Mouse (Mus musculus) brain, adult 2 months (tissue): Measurements from ENCODE around the gene Irf8.
A peak's percentile ranks its signal among the peaks of the same experiment; 100 is the strongest.

Experiments
- DNase-seq: peaks from one replicate; pipeline ENCODE4 v3.0.0; 2011; ENCODE audit warnings: low read depth, low spot score

Gene Irf8

DNA sequence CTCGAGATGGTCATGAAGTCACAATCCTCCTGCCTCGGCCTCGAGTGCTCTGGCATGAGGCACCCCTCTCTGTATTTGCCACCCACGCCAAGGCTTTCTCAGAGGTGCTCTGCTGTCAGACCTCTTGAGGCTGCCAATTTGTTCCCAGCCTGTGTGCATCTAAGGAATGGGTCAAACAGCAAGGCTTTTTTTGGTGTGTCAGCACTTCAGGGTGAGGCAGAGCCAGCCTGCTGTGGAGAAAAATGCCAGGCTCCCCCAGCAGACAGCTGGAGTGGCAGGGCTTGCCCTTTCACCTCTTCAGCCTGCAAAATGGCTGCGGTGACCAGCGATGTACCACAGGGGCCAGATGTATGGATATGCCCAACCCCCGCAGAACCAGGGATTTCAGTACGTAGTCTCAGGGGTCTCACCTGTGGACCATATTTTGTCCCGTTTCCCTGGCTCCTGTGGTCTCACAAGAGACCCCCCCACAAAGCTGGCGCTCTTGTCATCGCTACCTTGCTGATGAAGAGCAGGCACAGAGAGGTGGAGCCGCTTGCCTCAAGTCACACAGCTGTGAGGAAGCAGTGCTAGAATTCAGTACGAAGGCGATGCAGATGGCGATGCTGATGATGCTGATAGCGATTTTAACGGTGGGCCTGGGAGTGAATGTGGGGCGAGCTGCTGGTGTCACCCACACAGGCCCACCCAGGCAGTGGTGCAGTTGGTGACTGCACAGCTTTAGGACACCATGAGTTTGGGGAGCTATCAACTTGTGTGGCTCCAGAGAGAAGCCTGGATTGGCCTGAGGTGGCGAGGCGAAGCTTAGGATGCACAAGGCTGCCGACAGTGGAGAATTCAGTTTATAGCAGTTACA is 15.3 kb downstream of the Irf8 start:
- DNase-seq: no peak

DNA sequence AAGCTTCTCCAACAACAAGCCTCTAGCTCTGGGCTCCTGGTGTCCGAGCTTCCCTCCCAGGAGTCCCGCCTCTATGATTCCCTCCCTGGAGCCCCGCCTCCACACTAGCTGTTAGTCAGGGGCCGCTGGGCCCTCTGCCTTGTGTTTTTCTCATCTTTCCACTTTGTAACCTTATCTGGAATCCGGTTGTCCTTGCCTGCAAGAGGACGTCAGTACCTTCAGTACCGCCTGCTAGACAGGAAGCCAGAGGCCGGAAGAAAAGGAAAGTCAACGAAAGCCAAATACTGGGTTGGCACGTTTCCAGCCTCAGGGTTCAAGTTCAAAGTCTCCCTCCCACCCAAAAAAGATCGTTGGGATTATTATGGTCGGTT is 15.9 kb downstream of the Irf8 start:
- no peak for DNase-seq

DNA sequence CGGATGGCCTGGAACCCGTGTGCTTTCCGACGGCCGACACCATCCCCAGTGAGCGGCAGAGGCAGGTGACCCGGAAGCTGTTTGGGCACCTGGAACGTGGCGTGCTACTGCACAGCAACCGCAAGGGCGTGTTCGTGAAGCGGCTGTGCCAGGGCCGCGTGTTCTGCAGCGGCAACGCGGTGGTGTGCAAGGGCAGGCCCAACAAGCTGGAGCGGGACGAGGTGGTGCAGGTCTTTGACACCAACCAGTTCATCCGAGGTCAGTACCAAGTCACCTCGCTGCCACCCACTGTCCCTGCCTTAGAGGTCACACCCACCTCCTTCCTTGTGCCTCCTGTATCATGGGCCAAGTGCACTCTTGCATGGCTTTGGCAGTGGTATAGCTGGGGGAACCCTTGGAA is 17.3 kb downstream of the Irf8 start:
- no peak for DNase-seq

DNA sequence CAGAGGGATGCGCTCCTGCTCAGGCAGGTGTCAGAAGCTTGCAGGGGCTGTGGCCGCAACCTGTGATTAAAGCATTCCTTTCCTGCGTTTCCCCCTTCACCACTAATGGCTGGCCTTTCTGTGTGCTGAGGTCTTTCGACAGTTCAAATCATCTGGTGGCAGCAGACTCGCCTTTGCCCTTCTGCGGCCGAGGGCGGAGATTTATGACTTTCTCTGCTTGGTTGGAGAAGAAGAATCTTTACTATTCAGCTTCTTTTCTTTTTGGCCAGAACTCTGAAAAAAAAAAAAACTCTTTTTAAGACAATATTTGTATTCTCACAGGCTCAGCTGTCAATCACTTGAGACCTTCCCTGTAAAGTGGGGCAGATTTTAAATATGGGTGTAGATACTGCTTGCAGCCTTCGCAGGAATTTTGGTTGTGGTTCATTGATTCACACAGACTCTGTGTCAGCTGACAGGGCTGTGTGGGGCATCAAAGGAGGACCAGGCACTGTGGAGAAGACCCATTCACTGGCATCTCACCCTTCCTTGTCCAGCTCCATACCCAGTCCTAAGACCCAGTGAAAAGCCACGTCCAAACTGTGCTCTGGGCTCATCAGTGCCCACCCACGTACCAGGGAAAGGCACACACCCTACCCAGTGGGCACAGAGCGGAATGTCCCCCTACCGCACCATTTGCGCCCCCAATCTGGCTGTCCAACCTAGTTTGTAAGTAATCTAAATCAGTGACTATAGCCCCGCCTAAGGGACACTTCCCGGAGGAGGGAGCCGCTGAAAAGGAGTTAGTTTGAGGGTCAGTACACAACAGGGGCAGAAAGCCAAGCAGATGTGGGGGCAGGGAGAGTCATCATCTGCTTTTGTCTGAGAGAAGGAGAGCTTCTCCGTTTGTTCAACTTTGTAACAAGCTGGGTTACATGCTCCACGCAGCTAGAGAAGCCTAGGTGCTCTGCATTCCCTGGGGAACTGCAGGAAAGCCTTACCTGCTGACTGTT is 19.4 kb downstream of the Irf8 start:
- DNase-seq: no peak

DNA sequence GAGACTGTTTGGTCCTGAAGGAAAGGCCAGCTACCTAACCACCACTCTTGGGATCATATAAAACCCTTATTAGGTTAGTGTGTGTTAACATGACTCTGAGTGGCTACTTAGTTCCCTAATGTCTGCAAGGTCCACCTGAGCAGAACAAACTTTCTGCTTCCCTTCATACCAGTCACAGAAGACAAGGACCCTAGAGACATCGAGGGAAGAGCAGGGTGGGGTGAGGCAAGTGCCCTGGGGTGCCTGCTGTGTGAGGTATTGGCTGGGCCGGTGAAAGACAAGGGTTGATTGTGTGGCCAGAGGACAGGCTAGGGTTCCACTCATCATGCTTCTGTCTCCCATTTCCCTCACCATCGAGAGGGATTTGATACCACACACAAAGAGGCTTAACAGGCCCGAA is 21.8 kb downstream of the Irf8 start:
- DNase-seq: no peak

DNA sequence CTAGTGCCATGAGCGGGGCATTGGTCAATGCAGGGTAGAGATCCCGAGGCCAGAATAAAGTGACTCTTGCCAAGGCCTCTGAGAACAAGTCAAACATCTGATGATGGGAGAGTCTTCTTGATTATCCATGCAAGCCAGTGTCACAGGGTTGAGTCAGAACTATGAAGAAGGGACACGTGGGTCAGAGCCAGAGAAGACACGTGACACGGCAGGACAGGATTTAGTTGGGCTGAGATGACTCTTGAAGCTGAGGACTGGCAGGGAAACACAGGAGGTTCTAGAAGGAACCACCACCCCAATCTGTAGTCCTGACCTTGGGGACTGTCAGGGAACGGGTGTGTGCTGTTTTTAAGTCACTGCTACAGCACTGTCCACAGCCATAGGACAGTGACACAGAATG is 23.7 kb downstream of the Irf8 start:
- no peak for DNase-seq

DNA sequence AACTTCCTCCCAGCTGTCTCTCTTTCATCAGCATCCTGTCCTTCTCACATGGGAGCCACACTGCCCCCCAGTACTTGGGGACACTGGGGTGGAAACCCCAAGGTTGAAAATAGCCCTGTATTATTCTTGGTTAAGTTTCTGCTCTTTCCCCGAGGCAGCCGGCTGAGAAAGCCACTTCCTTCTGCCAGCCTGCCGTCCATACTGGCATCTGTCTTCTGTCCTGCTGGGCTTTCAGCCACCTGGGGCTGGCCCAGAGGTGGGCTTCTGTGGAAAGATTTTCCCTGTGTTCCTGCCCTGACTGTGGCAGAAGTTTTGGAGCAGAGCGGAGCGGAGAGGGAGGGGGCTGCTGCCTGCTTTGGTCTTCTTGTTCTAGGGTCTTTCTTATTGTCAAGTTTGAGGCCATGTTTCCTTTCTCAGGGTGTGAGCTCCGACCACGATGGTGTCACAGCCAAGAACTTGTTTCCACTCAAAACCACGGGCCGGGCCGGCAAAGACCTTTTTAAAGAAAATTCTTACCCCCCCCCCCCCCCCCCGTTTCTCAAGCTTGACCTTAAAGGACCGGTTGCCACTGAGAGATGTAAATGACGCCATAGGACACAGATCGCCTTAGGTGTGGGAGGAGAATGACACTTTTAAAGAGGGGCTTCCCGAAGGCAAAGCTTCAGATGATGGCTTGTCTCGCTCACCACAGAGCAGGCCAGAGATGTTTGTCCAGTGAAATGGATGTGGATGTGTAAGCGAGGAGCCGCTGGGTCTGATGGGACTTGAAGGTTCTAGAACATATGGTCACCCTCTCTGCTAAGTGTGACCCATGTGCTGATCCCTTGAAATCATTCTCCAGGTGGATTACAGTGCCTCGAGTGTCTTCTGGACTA is 24.4 kb downstream of the Irf8 start:
- DNase-seq: no peak

DNA sequence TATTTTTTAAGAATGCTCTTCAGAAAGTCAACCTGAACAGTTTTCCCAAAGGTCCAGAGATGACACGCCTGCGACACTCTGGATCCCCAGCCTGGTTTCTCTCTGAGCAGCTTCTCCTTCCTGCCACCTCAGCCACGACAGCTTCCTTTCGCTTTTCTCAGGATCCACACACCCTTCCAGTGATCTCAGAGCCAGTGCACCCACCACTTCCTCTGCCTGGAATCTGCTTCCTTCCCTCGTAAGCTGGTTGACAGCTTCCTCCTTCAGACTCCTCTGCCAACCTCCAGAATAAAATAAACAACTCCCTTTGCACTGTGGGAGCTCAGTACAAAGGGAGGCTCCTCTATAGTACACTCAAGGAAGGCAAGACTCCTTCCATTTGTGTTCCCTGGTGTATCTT is 27.1 kb downstream of the Irf8 start:
- DNase-seq: peak; percentile 65

DNA sequence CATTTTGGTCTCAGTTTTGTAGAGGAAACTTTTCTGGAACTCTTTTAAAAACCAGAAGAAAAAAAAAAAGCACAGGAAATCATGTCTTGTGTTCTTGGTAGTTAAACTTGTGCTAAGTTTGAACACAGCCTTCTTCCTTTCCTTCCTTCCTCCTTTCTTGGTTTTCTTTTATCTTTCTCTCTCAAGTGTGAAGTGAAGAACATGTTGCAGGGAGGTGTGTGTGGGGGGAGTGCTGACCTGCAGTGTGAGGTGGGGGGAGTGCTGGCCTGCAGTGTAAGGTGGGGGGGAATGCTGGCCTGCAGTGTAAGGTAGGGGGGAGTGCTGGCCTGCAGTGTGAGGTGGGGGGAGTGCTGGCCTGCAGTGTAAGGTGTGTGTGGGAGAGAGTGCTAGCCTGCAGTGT is 28.5 kb downstream of the Irf8 start:
- DNase-seq: no peak

DNA sequence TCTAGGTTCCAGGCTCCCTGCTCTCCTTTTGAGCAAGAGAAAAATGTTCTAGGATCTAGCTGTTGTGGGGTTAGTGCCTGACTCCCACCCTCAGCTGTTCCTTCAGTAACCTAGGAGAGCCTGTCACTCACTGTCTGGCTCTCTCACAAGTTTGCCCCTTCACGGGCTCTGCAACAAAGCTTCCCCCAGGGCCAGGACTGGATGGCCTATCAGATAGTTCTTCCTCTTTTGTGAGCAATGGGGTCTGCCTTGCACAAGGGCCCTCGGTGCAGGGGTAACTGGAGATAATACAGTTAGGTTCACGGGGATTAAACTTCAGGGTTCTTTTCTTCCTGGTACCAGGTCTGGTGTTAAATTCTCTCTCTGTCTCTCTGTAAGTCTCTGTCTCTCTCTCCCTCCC is 30.5 kb downstream of the Irf8 start:
- no peak for DNase-seq

DNA sequence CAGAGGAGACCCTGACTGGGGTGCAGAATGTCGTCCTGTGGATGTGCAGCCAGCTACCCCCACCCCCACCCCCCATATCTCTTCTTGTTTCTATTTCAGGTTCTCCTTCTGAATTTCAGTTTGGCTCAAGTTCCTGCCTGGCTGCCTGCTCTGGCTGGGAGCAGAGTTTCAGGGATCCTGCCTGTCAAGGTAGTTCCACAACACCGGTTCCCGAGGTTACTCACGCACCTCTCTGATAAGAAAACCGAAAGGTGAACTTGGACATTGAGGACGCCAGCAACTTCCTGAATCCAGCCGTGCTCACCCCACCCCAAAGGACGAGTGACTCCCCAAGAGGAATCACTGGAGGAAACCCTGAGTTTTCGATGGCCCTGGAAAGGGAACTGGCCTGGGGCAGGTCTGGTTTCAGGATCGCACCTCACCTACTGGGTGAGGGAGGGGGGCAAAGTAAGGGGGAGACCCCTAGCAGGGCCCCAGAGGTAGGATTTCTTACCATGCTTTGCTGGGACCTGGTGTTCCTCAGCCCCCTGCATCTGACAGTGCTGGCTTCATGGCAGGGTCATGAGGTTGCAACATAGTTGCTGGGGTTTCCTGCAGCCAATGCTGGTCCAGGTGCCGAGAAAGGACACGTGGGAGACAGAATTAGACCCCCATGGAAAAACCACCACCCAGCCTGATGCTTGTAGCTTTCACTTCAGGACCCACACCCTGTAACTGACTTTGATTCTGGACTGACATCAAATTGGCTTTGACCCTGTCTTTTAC is 32.5 kb downstream of the Irf8 start:
- DNase-seq: no peak

DNA sequence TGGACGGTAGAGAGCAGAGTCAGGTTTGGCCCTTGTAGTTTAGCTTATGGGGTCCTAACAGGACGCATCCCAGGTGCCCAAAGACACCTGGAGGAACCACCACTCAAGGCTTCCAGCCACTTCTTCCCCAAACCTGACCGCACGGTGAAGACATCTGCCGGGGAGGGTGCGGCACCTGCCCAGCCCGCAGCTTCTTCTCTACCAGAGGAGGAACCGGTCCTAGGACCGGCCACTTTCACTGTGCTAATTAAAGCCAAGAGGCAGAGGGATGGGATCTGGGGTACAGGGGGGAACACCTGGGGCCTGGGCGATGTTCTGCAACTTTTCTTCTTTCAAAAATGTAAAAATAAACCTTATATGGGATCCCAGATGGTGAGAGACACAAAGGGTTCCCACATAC is 41.0 kb downstream of the Irf8 start:
- no peak for DNase-seq

DNA sequence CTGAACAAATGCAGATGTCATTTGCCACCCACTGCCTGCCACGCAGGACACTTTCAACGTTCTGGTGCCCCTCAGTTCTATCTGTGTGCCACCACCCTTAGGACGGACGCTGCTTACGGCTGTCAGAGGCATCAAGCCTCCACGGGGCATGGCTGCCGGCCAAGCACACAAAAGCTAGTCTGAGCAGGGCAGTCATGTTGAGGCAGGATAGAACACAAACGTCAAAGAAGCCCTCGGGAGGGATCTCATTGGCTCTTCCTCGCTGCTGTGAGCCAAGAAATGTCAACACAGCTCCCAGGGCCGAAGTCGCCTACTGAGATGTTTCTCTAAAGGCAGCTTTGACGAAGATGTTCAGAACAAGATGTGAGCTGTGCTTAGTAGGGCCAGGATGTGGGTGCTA is 41.6 kb downstream of the Irf8 start:
- DNase-seq: no peak

DNA sequence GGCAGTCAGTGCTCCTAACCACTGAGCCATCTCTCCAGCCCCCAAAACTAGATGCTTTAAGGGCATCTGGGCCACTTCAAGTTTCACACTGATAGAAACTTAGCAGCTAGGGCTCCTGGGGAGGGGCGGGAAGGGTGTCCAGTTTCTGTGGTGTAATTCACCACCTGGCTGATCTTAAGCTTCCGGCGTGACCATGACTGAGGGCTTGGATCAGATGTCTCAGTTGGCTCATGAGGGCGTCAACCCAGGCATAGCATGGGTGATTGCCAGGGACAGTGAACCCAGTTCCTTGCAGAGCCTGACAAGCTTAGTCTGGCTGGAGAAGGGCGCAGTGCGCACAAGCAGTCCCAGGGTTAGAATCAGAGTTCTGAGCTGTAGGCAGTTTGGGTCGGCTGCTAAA is 42.9 kb downstream of the Irf8 start:
- DNase-seq: no peak

DNA sequence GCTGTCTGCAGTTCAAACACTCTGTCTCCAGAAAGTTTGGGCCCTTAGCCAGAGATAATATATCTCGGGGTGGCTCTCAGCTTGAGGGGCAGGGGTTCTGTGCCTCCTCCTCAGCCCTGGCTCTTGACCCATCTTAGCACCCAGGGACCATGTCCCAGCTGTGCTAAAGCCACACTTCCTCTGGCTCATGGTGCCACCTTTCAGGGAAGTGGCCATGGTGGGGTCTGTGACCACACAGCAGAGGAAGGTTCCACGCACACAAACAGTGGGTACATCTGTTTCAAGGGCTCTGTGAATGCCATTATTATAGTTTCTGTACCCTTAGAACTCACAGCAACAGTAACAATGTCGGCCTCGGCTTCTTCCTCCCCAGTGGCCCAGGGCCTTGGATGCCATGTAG is 47.6 kb downstream of the Irf8 start:
- DNase-seq: no peak

DNA sequence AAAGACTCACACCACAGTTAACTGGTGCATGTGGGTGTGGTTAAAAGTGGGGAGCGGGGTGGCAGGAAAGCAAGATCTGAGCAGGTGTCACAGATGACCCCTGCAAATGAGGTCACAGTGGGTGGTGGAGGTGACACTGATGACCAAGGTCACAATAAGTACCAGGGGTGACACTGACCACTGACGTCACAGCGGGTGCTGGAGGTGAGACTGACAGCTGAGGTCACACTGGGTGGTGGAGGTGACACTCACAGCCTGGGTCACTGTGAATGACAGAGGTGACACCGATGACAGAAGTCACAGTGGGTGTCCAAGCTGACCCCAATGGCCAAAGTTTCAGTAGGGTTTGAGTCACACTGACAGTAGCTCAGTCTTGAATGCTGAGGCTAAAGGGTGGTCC is 50.6 kb downstream of the Irf8 start:
- no peak for DNase-seq

DNA sequence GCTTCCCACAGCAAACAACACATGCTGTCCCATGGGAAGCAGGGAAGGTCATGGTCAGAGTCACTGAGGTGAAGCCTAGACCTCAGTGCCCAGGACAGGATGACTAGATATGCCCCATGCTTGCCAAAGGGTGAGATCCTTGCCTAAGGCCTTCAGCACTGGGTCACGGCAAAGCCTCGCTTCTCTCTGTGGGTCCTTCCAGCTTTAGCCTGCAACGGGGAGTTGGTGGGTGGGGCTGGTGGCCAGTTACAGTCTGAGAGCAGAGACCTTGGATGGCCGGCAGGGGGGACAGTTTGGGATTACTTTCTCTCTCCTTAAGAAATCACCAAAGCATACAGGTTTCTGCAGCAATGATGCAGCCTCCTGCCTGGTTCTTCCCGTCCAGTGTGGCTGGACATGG is 51.5 kb downstream of the Irf8 start:
- DNase-seq: no peak

DNA sequence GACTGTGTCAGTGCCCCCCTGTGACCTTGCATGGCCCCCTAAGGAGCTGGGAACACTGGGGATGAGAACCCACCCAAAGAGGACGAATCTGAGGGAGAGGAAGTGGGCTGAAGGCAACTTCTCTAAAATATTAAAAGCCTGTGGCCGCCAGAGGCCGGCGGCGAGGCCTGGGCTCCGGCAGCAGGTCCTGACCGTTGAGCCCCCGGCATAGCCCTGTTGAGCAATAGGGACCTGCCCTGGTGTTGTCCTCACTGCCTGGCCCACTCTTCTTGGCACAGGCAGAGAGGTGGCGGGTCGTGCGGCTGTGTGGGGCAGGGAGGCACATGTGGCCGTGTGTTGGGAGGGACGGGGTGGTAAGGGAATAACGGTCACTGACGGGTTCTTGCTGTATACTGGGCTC is 56.6 kb downstream of the Irf8 start:
- DNase-seq: peak; percentile 10

DNA sequence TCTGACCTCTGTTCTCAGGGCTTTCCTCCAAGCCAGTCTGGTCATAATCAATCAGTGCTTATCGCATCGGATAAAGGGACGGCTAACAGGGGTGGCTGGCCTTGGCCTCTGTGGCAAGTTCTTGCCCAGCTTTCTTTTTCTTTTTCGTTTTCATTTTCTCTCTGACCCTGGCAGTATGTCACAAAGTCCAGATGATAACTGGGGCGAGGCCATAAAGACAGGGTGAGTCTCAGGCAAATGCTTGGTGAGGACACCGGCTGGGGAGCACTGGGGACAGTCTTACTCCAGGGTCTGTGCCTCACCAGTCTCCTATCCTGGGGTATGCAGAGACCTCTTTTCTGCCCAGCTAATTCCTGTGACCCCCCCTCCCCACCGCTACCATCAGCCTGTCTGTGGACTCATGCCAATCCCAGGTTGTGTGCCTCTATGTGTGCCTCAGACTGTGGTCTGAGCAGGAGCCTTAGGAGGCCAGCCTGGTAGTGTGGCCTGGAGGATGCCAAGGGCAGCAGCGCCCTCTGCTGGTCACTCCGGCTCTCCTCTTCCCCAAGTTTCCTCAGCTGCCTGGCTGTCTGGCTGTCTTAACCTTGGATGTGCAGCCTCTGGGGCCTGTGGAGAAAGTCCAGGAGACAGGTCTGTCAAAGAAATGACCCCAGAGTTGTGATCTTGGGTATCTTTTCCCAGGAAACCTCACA is 59.9 kb downstream of the Irf8 start:
- DNase-seq: peak; percentile 87

DNA sequence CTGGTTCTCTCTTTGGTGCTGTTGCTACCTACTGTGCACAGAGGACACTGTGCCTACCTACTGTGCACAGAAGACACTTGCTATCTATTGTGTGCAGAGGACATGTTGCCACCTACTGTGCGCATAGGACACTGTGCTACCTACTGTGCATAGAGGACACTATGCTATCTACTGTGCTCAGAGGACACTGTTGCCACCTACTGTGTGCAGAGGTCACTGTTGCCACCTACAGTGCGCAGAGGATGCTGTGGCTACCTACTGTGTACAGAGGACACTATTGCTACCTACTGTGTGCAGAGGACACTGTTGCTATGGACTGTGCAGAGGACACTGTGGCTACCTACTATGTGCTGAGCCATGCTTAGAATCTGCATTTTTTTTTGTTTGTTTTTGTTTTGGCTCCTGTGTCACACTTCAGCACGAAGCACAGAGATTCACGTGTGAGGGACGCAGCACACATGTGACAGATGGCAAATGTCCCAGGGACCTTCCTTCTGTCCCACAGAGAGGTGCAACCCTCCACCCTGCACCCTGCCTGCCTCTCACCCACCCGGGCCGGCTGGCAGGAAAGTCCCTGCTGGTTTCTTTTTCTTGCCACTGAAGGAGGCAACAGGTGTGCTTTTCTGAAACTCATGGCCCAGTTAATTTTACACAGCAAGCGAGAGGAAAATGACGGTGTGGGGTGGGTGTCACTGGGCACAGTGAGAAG is 61.0 kb downstream of the Irf8 start:
- no peak for DNase-seq
